In the genomic region with DNA sequence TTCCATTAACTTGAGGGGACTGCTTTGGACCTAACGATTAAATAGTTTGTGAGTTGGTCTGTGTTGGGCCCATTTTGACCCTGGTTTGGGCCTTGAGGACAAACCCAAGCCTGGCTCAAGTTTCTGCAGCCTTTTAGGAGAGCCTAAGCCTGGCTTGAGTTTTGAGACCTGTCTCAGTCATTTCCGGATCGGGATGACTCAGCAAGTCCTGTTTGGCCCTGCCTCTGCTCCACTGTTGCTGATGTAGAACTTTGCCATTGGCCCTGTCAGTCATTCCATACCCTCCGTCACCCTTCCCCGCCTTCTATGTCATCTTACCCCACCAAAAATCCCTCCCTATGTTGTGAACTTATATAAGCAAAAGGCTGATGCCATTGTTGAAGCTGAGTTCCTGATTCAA, we compare ENCODE assay signal across 18 mouse cellular contexts.
"Had no signal": no experiment of that assay in that cellular context is flagged by ENCODE, and none has a peak within 500 bp of the region (broad histone marks: within the 10 kb centered on the region; RNA-seq: fewer than 3 reads in every experiment).

No protein-coding gene starts in this region.

- H3K4me1 ChIP-seq: lung, embryonic 15.5 days; megakaryocyte, embryonic 14.5 days; midbrain, embryonic 13.5 days; midbrain, embryonic 15.5 days; neural tube, embryonic 13.5 days; neural tube, embryonic 15.5 days had no signal

- H3K9ac ChIP-seq: lung, embryonic 15.5 days; midbrain, embryonic 13.5 days; midbrain, embryonic 15.5 days; neural tube, embryonic 13.5 days; neural tube, embryonic 15.5 days had no signal

- H3K4me3 ChIP-seq: lung, embryonic 15.5 days; megakaryocyte, embryonic 14.5 days; midbrain, embryonic 13.5 days; midbrain, embryonic 15.5 days; neural tube, embryonic 13.5 days; neural tube, embryonic 15.5 days had no signal

- DNase-seq: lung, adult 2 months; lung, postnatal 14 days; lung, postnatal 36 days; retina, postnatal 1 day; right cerebral cortex, adult 18-20 months; right cerebral cortex, postnatal 25 days; right cerebral cortex, postnatal 4 days; spleen, adult 18-20 months; thymus, adult 18-20 months; thymus, postnatal 14 days; thymus, postnatal 36 days had no signal

- H3K36me3 ChIP-seq: lung, embryonic 15.5 days; midbrain, embryonic 13.5 days; midbrain, embryonic 15.5 days; neural tube, embryonic 13.5 days; neural tube, embryonic 15.5 days had no signal

- H3K9me3 ChIP-seq: lung, embryonic 15.5 days; midbrain, embryonic 13.5 days; midbrain, embryonic 15.5 days; neural tube, embryonic 15.5 days had no signal

- H3K27me3 ChIP-seq: lung, embryonic 15.5 days; megakaryocyte, embryonic 14.5 days; midbrain, embryonic 13.5 days; midbrain, embryonic 15.5 days; neural tube, embryonic 13.5 days; neural tube, embryonic 15.5 days had no signal

- H3K27ac ChIP-seq: lung, embryonic 15.5 days; macrophage; midbrain, embryonic 13.5 days; midbrain, embryonic 15.5 days; neural tube, embryonic 13.5 days; neural tube, embryonic 15.5 days had no signal
